Mouse (Mus musculus) MEL (cell line): ENCODE data around the gene Rnf212. TPM values are rescaled to one million over a fixed set of nuclear protein-coding genes. Genes with fewer than 3 reads are reported as not detected.

Experiments
- DNase-seq: peaks from one replicate; pipeline ENCODE4 v3.0.0; 2011; ENCODE audit warnings: low read depth, low spot score
- H3K27ac ChIP-seq: 2 replicates; pipeline ENCODE4 v1.5.1; 2012; ENCODE audit warnings: low read depth, mild to moderate bottlenecking, control low read depth, low read length, moderate library complexity; ENCODE audit not compliant: control insufficient read depth
- H3K27me3 ChIP-seq, 2 experiments: fragments of 150-350 bp in 1 of 2; sonication (generic) in 1 of 2; 2 replicates each; pipeline ENCODE4 v1.6.1; 2012; ENCODE audit warnings: low read length in 2 of 2, mild to moderate bottlenecking in 2 of 2, improper control_type of control experiment in 1 of 2, moderate library complexity in 1 of 2; ENCODE audit not compliant: insufficient read depth in 2 of 2, control insufficient read depth in 1 of 2
- H3K36me3 ChIP-seq, 2 experiments: 2 replicates each; pipeline ENCODE4 v1.6.1; 2012 to 2014; ENCODE audit warnings: low read length in 2 of 2, improper control_type of control experiment in 1 of 2, inconsistent platforms in 1 of 2, mild to moderate bottlenecking in 1 of 2; ENCODE audit not compliant: insufficient read depth in 2 of 2, control insufficient read depth in 1 of 2
- H3K4me1 ChIP-seq, 2 experiments: fragments of 150-350 bp in 1 of 2; sonication (generic) in 1 of 2; 2 replicates each; pipeline ENCODE4 v1.6.1; 2012; ENCODE audit warnings: low read length in 2 of 2, improper control_type of control experiment in 1 of 2, mild to moderate bottlenecking in 1 of 2; ENCODE audit not compliant: insufficient read depth in 2 of 2, control insufficient read depth in 1 of 2
- H3K4me3 ChIP-seq, 2 experiments: fragments of 150-350 bp in 1 of 2; sonication (generic) in 1 of 2; 2 replicates each; pipeline ENCODE4 v1.5.1; 2012; ENCODE audit warnings: low read depth in 2 of 2, low read length in 2 of 2, mild to moderate bottlenecking in 2 of 2, moderate library complexity in 2 of 2, control low read depth in 1 of 2, improper control_type of control experiment in 1 of 2; ENCODE audit not compliant: control insufficient read depth in 1 of 2, insufficient read depth in 1 of 2
- H3K79me2 ChIP-seq: 2 replicates; pipeline ENCODE4 v1.6.1; 2012; ENCODE audit warnings: mild to moderate bottlenecking, low read length, moderate library complexity; ENCODE audit not compliant: control insufficient read depth, poor library complexity, insufficient read depth
- H3K9ac ChIP-seq: 2 replicates; pipeline ENCODE4 v1.6.1; 2012; ENCODE audit warnings: low read depth, mild to moderate bottlenecking, control low read depth, low read length, moderate library complexity; ENCODE audit not compliant: control insufficient read depth, poor library complexity, severe bottlenecking
- H3K9me3 ChIP-seq: fragments of 150-350 bp; sonication (generic); replicated peaks from 2 replicates; pipeline ENCODE4 v1.6.1; 2012; ENCODE audit warnings: mild to moderate bottlenecking, low read length, improper control_type of control experiment, moderate library complexity; ENCODE audit not compliant: insufficient read depth
- CHD2 ChIP-seq: IDR thresholded peaks from 2 replicates; pipeline ENCODE4 v1.6.1; 2011; ENCODE audit warnings: low read length, improper control_type of control experiment
- CTCF ChIP-seq, 3 experiments: IDR thresholded peaks in 2 of 3; conservative IDR thresholded peaks in 1 of 3; 2 replicates each; pipeline ENCODE4 v1.5.1; 2011 to 2012; ENCODE audit warnings: low read length in 3 of 3, low read depth in 2 of 3, mild to moderate bottlenecking in 2 of 3, improper control_type of control experiment in 1 of 3, inconsistent platforms in 1 of 3, mixed read lengths in 1 of 3, moderate library complexity in 1 of 3; ENCODE audit not compliant: control insufficient read depth in 1 of 3, insufficient read depth in 1 of 3, poor library complexity in 1 of 3, severe bottlenecking in 1 of 3
- E2F4 ChIP-seq: IDR thresholded peaks from 2 replicates; pipeline ENCODE4 v1.6.1; 2011; ENCODE audit warnings: low read depth, low read length, improper control_type of control experiment, borderline replicate concordance
- ELF1 ChIP-seq: IDR thresholded peaks from 2 replicates; pipeline ENCODE4 v1.6.1; 2014; ENCODE audit warnings: low read depth, mild to moderate bottlenecking, inconsistent platforms, low read length, improper control_type of control experiment, moderate library complexity
- EP300 ChIP-seq, 2 experiments: IDR thresholded peaks; 2 replicates each; pipeline ENCODE4 v1.6.1; 2011; ENCODE audit warnings: improper control_type of control experiment in 2 of 2, low read length in 2 of 2, low read depth in 1 of 2, mild to moderate bottlenecking in 1 of 2
- ETS1 ChIP-seq: IDR thresholded peaks from 2 replicates; pipeline ENCODE4 v1.6.1; 2012; ENCODE audit warnings: low read depth, mild to moderate bottlenecking, inconsistent platforms, low read length, improper control_type of control experiment, moderate library complexity
- HCFC1 ChIP-seq: IDR thresholded peaks from 2 replicates; pipeline ENCODE4 v1.6.1; 2012; ENCODE audit warnings: low read depth, mild to moderate bottlenecking, inconsistent platforms, low read length, improper control_type of control experiment, moderate library complexity
- JUND ChIP-seq: IDR thresholded peaks from 2 replicates; pipeline ENCODE4 v1.6.1; 2011; ENCODE audit warnings: low read depth, mild to moderate bottlenecking, improper control_type of control experiment, low read length
- MAX ChIP-seq: IDR thresholded peaks from 2 replicates; pipeline ENCODE4 v1.6.1; 2011; ENCODE audit warnings: low read length, improper control_type of control experiment
- MAZ ChIP-seq: IDR thresholded peaks from 2 replicates; pipeline ENCODE4 v1.6.1; 2012; ENCODE audit warnings: low read depth, mild to moderate bottlenecking, inconsistent platforms, low read length, improper control_type of control experiment
- MXI1 ChIP-seq: IDR thresholded peaks from 2 replicates; pipeline ENCODE4 v1.6.1; 2011; ENCODE audit warnings: mild to moderate bottlenecking, low read depth, low read length, improper control_type of control experiment
- MYB ChIP-seq: IDR thresholded peaks from 2 replicates; pipeline ENCODE4 v1.6.1; 2011; ENCODE audit warnings: mild to moderate bottlenecking, low read depth, low read length, improper control_type of control experiment
- NELFE ChIP-seq: IDR thresholded peaks from 2 replicates; pipeline ENCODE4 v1.6.1; 2011; ENCODE audit warnings: low read depth, low read length, improper control_type of control experiment
- NRF1 ChIP-seq: IDR thresholded peaks from 2 replicates; pipeline ENCODE4 v1.6.1; 2014; ENCODE audit warnings: low read depth, mild to moderate bottlenecking, inconsistent platforms, low read length, improper control_type of control experiment, moderate library complexity; ENCODE audit not compliant: poor library complexity, insufficient read depth, severe bottlenecking
- RAD21 ChIP-seq: IDR thresholded peaks from 2 replicates; pipeline ENCODE4 v1.6.1; 2011; ENCODE audit warnings: mild to moderate bottlenecking, low read depth, low read length, improper control_type of control experiment
- RCOR1 ChIP-seq: IDR thresholded peaks from 2 replicates; pipeline ENCODE4 v1.6.1; 2012; ENCODE audit warnings: low read depth, mild to moderate bottlenecking, inconsistent platforms, low read length, improper control_type of control experiment
- SMC3 ChIP-seq: IDR thresholded peaks from 2 replicates; pipeline ENCODE4 v1.6.1; 2011; ENCODE audit warnings: low read depth, low read length, improper control_type of control experiment
- TAL1 ChIP-seq: IDR thresholded peaks from 2 replicates; pipeline ENCODE4 v1.6.1; 2012; ENCODE audit warnings: mild to moderate bottlenecking, inconsistent platforms, low read length, moderate library complexity, mixed read lengths
- TBP ChIP-seq: IDR thresholded peaks from 2 replicates; pipeline ENCODE4 v1.8.0; 2011; ENCODE audit warnings: low read depth, low read length, improper control_type of control experiment
- TCF12 ChIP-seq: IDR thresholded peaks from 2 replicates; pipeline ENCODE4 v1.6.1; 2014; ENCODE audit warnings: low read depth, mild to moderate bottlenecking, inconsistent platforms, low read length, improper control_type of control experiment, moderate library complexity
- UBTF ChIP-seq: IDR thresholded peaks from 2 replicates; pipeline ENCODE4 v1.6.1; 2012; ENCODE audit warnings: low read depth, mild to moderate bottlenecking, inconsistent platforms, low read length, improper control_type of control experiment, moderate library complexity, borderline replicate concordance; ENCODE audit not compliant: insufficient read depth
- USF2 ChIP-seq, 2 experiments: IDR thresholded peaks; 2 replicates each; pipeline ENCODE4 v1.6.1; 2011 to 2012; ENCODE audit warnings: improper control_type of control experiment in 2 of 2, low read length in 2 of 2, borderline replicate concordance in 1 of 2, inconsistent platforms in 1 of 2, low read depth in 1 of 2, mild to moderate bottlenecking in 1 of 2; ENCODE audit not compliant: insufficient read depth in 1 of 2
- ZC3H11A ChIP-seq: IDR thresholded peaks from 2 replicates; pipeline ENCODE4 v1.6.1; 2012; ENCODE audit warnings: low read depth, mild to moderate bottlenecking, inconsistent platforms, low read length, improper control_type of control experiment
- ZKSCAN1 ChIP-seq: IDR thresholded peaks from 2 replicates; pipeline ENCODE4 v1.6.1; 2012; ENCODE audit warnings: low read depth, mild to moderate bottlenecking, inconsistent platforms, low read length, improper control_type of control experiment, moderate library complexity
- polyA plus RNA-seq, 2 experiments: library from polyadenylated mRNA; stranded (reverse) in 1 of 2; unstranded in 1 of 2; fragments of >175 nt in 1 of 2; fragments of >200 nt in 1 of 2; gene quantifications; 2 replicates each; pipeline versions ENCODE4 v1.2.1 to v1.2.4; 2012; ENCODE audit warnings: low replicate concordance in 2 of 2, low read depth in 1 of 2; ENCODE audit not compliant: insufficient read length in 2 of 2, insufficient read depth in 1 of 2, missing spikeins in 1 of 2
- total RNA-seq: library from RNA; depleted of rRNA; stranded (reverse); fragments of 300-350 nt; gene quantifications from 2 replicates; pipeline ENCODE4 v1.2.3, GENCODE M21; 2012

The Rnf212 gene
- total and polyA plus RNA-seq, 3 experiments = 0.46 to 0.58 TPM; not detected in 1

GRCm38 (mm10) chr5:108680871-108681270 is 93.9 kb downstream of the Rnf212 start:
- H3K4me3 ChIP-seq = no peak overlapping the region
- no peaks in the 10 kb centered on the region for H3K9me3 ChIP-seq
- peaks cover 0 to 20% of the 10 kb centered on the region in 2 experiments; a peak in 2 of 4 replicates for H3K36me3 ChIP-seq
- no peak overlapping the region for H3K9ac ChIP-seq
- no peaks in the 10 kb centered on the region for H3K27me3 ChIP-seq
- H3K79me2 ChIP-seq = peaks cover 10% of the 10 kb centered on the region; the same call in 1 of the 2 replicates
- peaks cover 17 to 45% of the 10 kb centered on the region in 2 experiments for H3K4me1 ChIP-seq
- no peak for DNase-seq
- TF ChIP-seq CHD2 = no peak
- TF ChIP-seq MAX = no peak
- no peak for TF ChIP-seq ETS1
- no peak for TF ChIP-seq NRF1
- no peak for TF ChIP-seq TCF12
- no peak for TF ChIP-seq JUND
- TF ChIP-seq MXI1 = no peak
- no peak for TF ChIP-seq USF2 (IDR thresholded peaks at IDR 0.05; ENCODE audit: borderline replicate concordance in 1 of 2, insufficient read depth in 1 of 2, low read depth in 1 of 2, low read length in 2 of 2)
- TF ChIP-seq EP300 (IDR thresholded peaks at IDR 0.05; ENCODE audit: low read depth in 1 of 2, low read length in 2 of 2) = no peak
- TF ChIP-seq NELFE = no peak
- no peak for TF ChIP-seq ZKSCAN1
- no peak for TF ChIP-seq TAL1
- TF ChIP-seq CTCF (IDR thresholded peaks at IDR 0.05 in 2 of 3, conservative IDR thresholded peaks at IDR 0.05 in 1 of 3; ENCODE audit: control insufficient read depth in 1 of 3, insufficient read depth in 1 of 3, low read depth in 2 of 3, low read length in 3 of 3, poor library complexity in 1 of 3, severe bottlenecking in 1 of 3) = no peak
- no peak for TF ChIP-seq TBP
- TF ChIP-seq MYB = no peak
- no peak for TF ChIP-seq RCOR1
- no peak for TF ChIP-seq ELF1
- no peak for TF ChIP-seq HCFC1
- H3K27ac ChIP-seq = no peak overlapping the region

GRCm38 (mm10) chr5:108679909-108680308 is 94.9 kb downstream of the Rnf212 start:
- H3K9ac ChIP-seq = no peak overlapping the region
- peaks cover 15 to 45% of the 10 kb centered on the region in 2 experiments for H3K4me1 ChIP-seq
- no peak overlapping the region for H3K4me3 ChIP-seq
- H3K9me3 ChIP-seq = no peaks in the 10 kb centered on the region
- no peak overlapping the region for H3K27ac ChIP-seq
- peaks cover 0 to 27% of the 10 kb centered on the region in 2 experiments; a peak in 2 of 4 replicates for H3K36me3 ChIP-seq
- peaks cover 13% of the 10 kb centered on the region for H3K79me2 ChIP-seq
- peak; percentile 49 for DNase-seq
- peak; percentile 33; the same call in 1 of the 2 replicates for TF ChIP-seq ZC3H11A
- TF ChIP-seq ZKSCAN1 = no peak
- no peak for TF ChIP-seq E2F4
- no peak for TF ChIP-seq MAZ
- TF ChIP-seq TCF12 = no peak
- no peak for TF ChIP-seq RCOR1
- TF ChIP-seq MAX = no peak
- no peak for TF ChIP-seq CHD2
- TF ChIP-seq SMC3 = peak; percentile 48
- no peak for TF ChIP-seq NELFE
- TF ChIP-seq NRF1 = no peak
- TF ChIP-seq EP300 (IDR thresholded peaks at IDR 0.05; ENCODE audit: low read depth in 1 of 2, low read length in 2 of 2) = no peak
- TF ChIP-seq RAD21 = peak; percentile 68
- no peak for TF ChIP-seq MYB
- TF ChIP-seq UBTF = no peak
- TF ChIP-seq TBP = no peak
- TF ChIP-seq CTCF (IDR thresholded peaks at IDR 0.05 in 2 of 3, conservative IDR thresholded peaks at IDR 0.05 in 1 of 3; ENCODE audit: control insufficient read depth in 1 of 3, insufficient read depth in 1 of 3, low read depth in 2 of 3, low read length in 3 of 3, poor library complexity in 1 of 3, severe bottlenecking in 1 of 3) = peak; percentile 52 to 70 (median 67)
- TF ChIP-seq, all 39 proteins: peak for 4
- H3K27me3 ChIP-seq = no peaks in the 10 kb centered on the region
